ENCODE assay signal across 9 mouse cellular contexts in the genomic region with DNA sequence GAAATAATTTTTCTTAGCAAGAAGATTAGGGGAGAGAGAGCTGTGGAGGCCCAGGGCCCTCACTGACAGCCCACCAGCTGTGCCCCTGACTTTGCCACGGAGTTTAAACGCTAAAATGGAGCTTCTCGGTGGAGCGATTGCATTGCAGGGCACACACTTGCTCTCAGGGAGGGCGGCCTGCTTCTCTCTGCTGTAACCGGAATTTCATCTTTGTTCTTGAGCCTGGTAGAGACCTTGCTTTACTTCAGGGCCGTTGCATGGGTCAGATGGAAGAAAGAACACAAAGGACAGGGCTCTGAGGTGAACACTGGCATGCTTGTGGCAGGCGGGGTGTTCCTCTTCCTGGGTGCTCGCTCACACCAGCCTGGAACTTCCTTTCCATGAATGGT.
DNase-seq lines count a peak whose midpoint lies in the region; ATAC-seq lines count a peak whose summit lies in the region.
"Had no signal": no experiment of that assay in that cellular context is flagged by ENCODE, and none has a peak within 500 bp of the region (broad histone marks: within the 10 kb centered on the region; RNA-seq: fewer than 3 reads in every experiment).

No protein-coding gene starts in this region.

- H3K27me3 ChIP-seq in heart, embryonic 14.5 days (ENCODE audit: control insufficient read depth, insufficient read depth, low read length): no peaks in the 10 kb centered on the region
- no peaks in the 10 kb centered on the region for H3K27me3 ChIP-seq in embryonic facial prominence, embryonic 10.5 days (replicated peaks; ENCODE audit: low read depth, poor library complexity, severe bottlenecking)
- no peaks in the 10 kb centered on the region for H3K27me3 ChIP-seq in hindbrain, embryonic 12.5 days
- H3K27me3 ChIP-seq in midbrain, embryonic 14.5 days (ENCODE audit: control insufficient read depth, insufficient read depth, low read length): no peaks in the 10 kb centered on the region

- peak overlapping the region; percentile 44 to 77; a peak in 3 of 4 replicates for H3K27ac ChIP-seq in heart, embryonic 14.5 days (replicated peaks in 1 of 2; ENCODE audit: control insufficient read depth in 1 of 2, insufficient read depth in 1 of 2, low read depth in 2 of 2, low read length in 2 of 2)
- H3K27ac ChIP-seq in embryonic facial prominence, embryonic 10.5 days (replicated peaks): peak overlapping the region; percentile 82
- peak overlapping the region; percentile 70 for H3K27ac ChIP-seq in hindbrain, embryonic 12.5 days
- 0 out of 2 replicates have a peak overlapping the region, but pooled peaks have one; percentile 55 for H3K27ac ChIP-seq in midbrain, embryonic 14.5 days (replicated peaks; ENCODE audit: low read depth, low read length)

- no peak overlapping the region for H3K4me3 ChIP-seq in heart, embryonic 14.5 days (ENCODE audit: control insufficient read depth in 1 of 2, insufficient read depth in 1 of 2, low read depth in 1 of 2, low read length in 2 of 2)
- H3K4me3 ChIP-seq in embryonic facial prominence, embryonic 10.5 days: peak overlapping the region; percentile 14; the same call in 1 of the 2 replicates
- no peak overlapping the region for H3K4me3 ChIP-seq in hindbrain, embryonic 12.5 days
- H3K4me3 ChIP-seq in midbrain, embryonic 14.5 days (replicated peaks; ENCODE audit: low read depth, low read length): no peak overlapping the region

- no peaks in the 10 kb centered on the region for H3K9me3 ChIP-seq in heart, embryonic 14.5 days (ENCODE audit: control insufficient read depth, low read length)
- no peaks in the 10 kb centered on the region for H3K9me3 ChIP-seq in embryonic facial prominence, embryonic 10.5 days
- H3K9me3 ChIP-seq in hindbrain, embryonic 12.5 days (replicated peaks): no peaks in the 10 kb centered on the region
- H3K9me3 ChIP-seq in midbrain, embryonic 14.5 days (ENCODE audit: control insufficient read depth, low read length): no peaks in the 10 kb centered on the region

- peak overlapping the region; percentile 58 for H3K9ac ChIP-seq in heart, embryonic 14.5 days (ENCODE audit: low read length)
- no peak overlapping the region for H3K9ac ChIP-seq in hindbrain, embryonic 12.5 days
- no peak overlapping the region for H3K9ac ChIP-seq in midbrain, embryonic 14.5 days (replicated peaks; ENCODE audit: low read length)

- 40% methylated on average over 9 of the region's 9 CpGs for WGBS in heart, embryonic 14.5 days
- WGBS in embryonic facial prominence, embryonic 10.5 days: 18% methylated on average over 9 of the region's 9 CpGs
- WGBS in hindbrain, embryonic 12.5 days: 5% methylated on average over 9 of the region's 9 CpGs
- 14% methylated on average over 9 of the region's 9 CpGs for WGBS in midbrain, embryonic 14.5 days

- no peak for DNase-seq in heart, adult 8-10 months (ENCODE audit: low spot score)
- peak; percentile 57 for DNase-seq in embryonic facial prominence, embryonic 10.5 days (ENCODE audit: low spot score)
- no peak for DNase-seq in midbrain, embryonic 14.5 days
- DNase-seq in cerebellum, adult 9-11 months: no peak
- no peak for DNase-seq in thymus, postnatal 0 days (ENCODE audit: low spot score)
- DNase-seq in thymus, postnatal 4 days: no peak

- H3K4me1 ChIP-seq in heart, embryonic 14.5 days (ENCODE audit: control insufficient read depth in 2 of 2, insufficient read depth in 2 of 2, low read length in 2 of 2): peaks cover 44 to 62% of the 10 kb centered on the region in 2 experiments
- peaks cover 79% of the 10 kb centered on the region for H3K4me1 ChIP-seq in embryonic facial prominence, embryonic 10.5 days
- H3K4me1 ChIP-seq in hindbrain, embryonic 12.5 days: peaks cover 50% of the 10 kb centered on the region
- peaks cover 8% of the 10 kb centered on the region for H3K4me1 ChIP-seq in midbrain, embryonic 14.5 days (ENCODE audit: control insufficient read depth, insufficient read depth, low read length)

- no peaks in the 10 kb centered on the region for H3K36me3 ChIP-seq in heart, embryonic 14.5 days (ENCODE audit: control insufficient read depth, insufficient read depth, low read length)
- peaks cover 32% of the 10 kb centered on the region for H3K36me3 ChIP-seq in embryonic facial prominence, embryonic 10.5 days (replicated peaks)
- H3K36me3 ChIP-seq in hindbrain, embryonic 12.5 days: no peaks in the 10 kb centered on the region
- H3K36me3 ChIP-seq in midbrain, embryonic 14.5 days (ENCODE audit: control insufficient read depth, insufficient read depth, low read length): 0 out of 2 replicates have a peak, but pooled peaks cover 3% of the 10 kb centered on the region
- H3K36me3 ChIP-seq: G1E had no signal

- ATAC-seq in heart, embryonic 14.5 days (ENCODE audit: insufficient number of reproducible peaks, insufficient read depth, low FRiP score, low read depth): no peak
- 0 out of 2 replicates have a peak, but pooled peaks have one; percentile 23 for ATAC-seq in hindbrain, embryonic 12.5 days (ENCODE audit: low FRiP score)
- no peak for ATAC-seq in midbrain, embryonic 14.5 days (ENCODE audit: low FRiP score, low TSS enrichment)

- no peak overlapping the region for H3K4me2 ChIP-seq in heart, embryonic 14.5 days (ENCODE audit: low read length)
- H3K4me2 ChIP-seq in hindbrain, embryonic 12.5 days (replicated peaks): peak overlapping the region; percentile 17; the same call in 1 of the 2 replicates
- no peak overlapping the region for H3K4me2 ChIP-seq in midbrain, embryonic 14.5 days (ENCODE audit: low read length)
